Mouse (Mus musculus) liver, postnatal 0 days (tissue): ENCODE results near the gene Tbc1d16.

Experiments
- CTCF ChIP-seq: sonication (generic); IDR thresholded peaks from 2 replicates; pipeline ENCODE4 v1.5.1; 2016; ENCODE audit warnings: antibody characterized with exemption, low read depth
- EP300 ChIP-seq: IDR thresholded peaks from 2 replicates; pipeline ENCODE4 v1.6.1; 2016; ENCODE audit warnings: antibody characterized with exemption, low read depth, mild to moderate bottlenecking

DNA sequence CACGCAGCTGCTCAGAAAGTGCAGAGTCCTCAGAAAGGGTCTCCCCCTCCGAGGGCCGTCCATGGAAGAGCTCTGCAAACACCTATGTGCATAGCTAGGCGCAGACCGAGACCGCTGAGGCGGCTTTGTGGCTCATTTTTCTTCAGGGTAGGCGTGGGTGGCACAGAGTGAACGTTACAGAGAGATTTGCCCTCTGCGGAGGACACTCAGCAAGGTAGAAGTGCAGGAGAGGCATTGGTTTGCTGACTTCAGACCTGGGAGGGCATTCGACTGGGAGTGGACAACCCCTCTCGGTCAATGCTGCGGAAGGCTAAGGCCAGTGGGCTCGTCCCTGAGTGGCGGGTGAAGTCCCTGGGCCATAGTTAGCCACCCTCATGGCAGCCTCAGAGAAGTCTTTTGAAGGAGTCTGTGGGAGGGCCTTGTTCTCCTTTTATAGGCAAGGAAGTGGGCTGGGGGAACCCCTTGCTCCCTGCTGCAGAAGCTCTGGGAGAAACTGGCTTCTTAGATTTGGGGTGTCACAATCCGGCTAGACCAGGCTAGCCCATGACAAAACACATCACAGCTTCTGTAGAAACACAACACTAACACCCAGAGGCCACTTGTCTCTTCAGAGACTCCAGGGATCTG lies 84.8 kb downstream of the Tbc1d16 start:
- TF ChIP-seq EP300 (no peak), CTCF (no peak)
